Mouse (Mus musculus) cerebellum, adult 2 months (tissue): ENCODE measurements around the gene Zim1. TPM values are rescaled to one million over a fixed set of nuclear protein-coding genes. Genes with fewer than 3 reads are reported as not detected.
A peak's percentile ranks its signal among the peaks of the same experiment; 100 is the strongest.

ENCODE experiments used
- DNase-seq, 2 experiments: peaks; one replicate each; pipeline ENCODE4 v3.0.0; 2021
- H3K27ac ChIP-seq: fragments of 200-500 bp; 2 replicates; pipeline ENCODE4 v1.5.1; 2012; ENCODE audit warnings: low read length, control low read depth, inconsistent platforms; ENCODE audit not compliant: insufficient read depth
- H3K27me3 ChIP-seq: fragments of 200-500 bp; 2 replicates; pipeline ENCODE4 v1.6.1; 2012; ENCODE audit warnings: inconsistent platforms, mild to moderate bottlenecking, low read length, moderate library complexity; ENCODE audit not compliant: control insufficient read depth, insufficient read depth
- H3K4me1 ChIP-seq: fragments of 200-500 bp; 2 replicates; pipeline ENCODE4 v1.6.1; 2011; ENCODE audit warnings: low read length; ENCODE audit not compliant: control insufficient read depth, insufficient read depth
- H3K4me3 ChIP-seq: fragments of 200-500 bp; replicated peaks from 2 replicates; pipeline ENCODE3; 2011; ENCODE audit warnings: mild to moderate bottlenecking, low read depth, low read length, control low read depth; ENCODE audit not compliant: insufficient read depth
- CTCF ChIP-seq: fragments of 200-500 bp; IDR thresholded peaks from 2 replicates; pipeline ENCODE4 v1.5.1; 2011; ENCODE audit warnings: low read depth, mild to moderate bottlenecking, control low read depth, low read length, moderate library complexity, borderline replicate concordance; ENCODE audit not compliant: insufficient read depth
- POLR2A ChIP-seq: fragments of 200-500 bp; IDR thresholded peaks from 2 replicates; pipeline ENCODE4 v1.6.1; 2011; ENCODE audit warnings: low read length, control low read depth, borderline replicate concordance; ENCODE audit not compliant: insufficient read depth
- WGBS: fragments of 180-500 bp; shearing (Covaris S2); methylation state at CpG from one replicate; pipeline ENCODE4 v1.1.7; 2018; 5-methylcytosine and 5-hydroxymethylcytosine counted together
- polyA plus RNA-seq: library from polyadenylated mRNA; depleted of rRNA; stranded (reverse); fragments of >200 nt; gene quantifications from 2 replicates; pipeline ENCODE4 v1.2.3, GENCODE M21; 2012

Gene Zim1
- polyA plus RNA-seq, 1 experiment, result 5.6 TPM

- Histone ChIP-seq H3K4me3 (no peak overlapping the region), H3K27me3 (no peaks in the 10 kb centered on the region), H3K27ac (no peak overlapping the region), H3K4me1 (no peaks in the 10 kb centered on the region)
- WGBS, result 93% methylated on average over 6 of the region's 6 CpGs
- no peak for DNase-seq
- TF ChIP-seq CTCF, result no peak
- TF ChIP-seq POLR2A, result no peak
Measured at GRCm38 (mm10) chr7:6685511-6685910, 10.7 kb downstream of the Zim1 start.

GRCm38 (mm10) chr7:6666726-6667125, 29.5 kb downstream of the Zim1 start:
- Histone ChIP-seq H3K27ac (no peak overlapping the region), H3K4me1 (no peaks in the 10 kb centered on the region), H3K27me3 (no peaks in the 10 kb centered on the region), H3K4me3 (no peak overlapping the region)
- no peak for TF ChIP-seq POLR2A
- 77% methylated on average over 3 of the region's 3 CpGs for WGBS
- no peak for DNase-seq

GRCm38 (mm10) chr7:6663430-6663829, 32.8 kb downstream of the Zim1 start:
- no peak overlapping the region for H3K27ac ChIP-seq
- H3K4me1 ChIP-seq, result no peaks in the 10 kb centered on the region
- TF ChIP-seq CTCF, result no peak
- TF ChIP-seq POLR2A, result no peak
- no peaks in the 10 kb centered on the region for H3K27me3 ChIP-seq
- no peak overlapping the region for H3K4me3 ChIP-seq
- 88% methylated on average over 7 of the region's 7 CpGs for whole genome bisulfite sequencing
- no peak for DNase-seq

GRCm38 (mm10) chr7:6659605-6660004, 36.6 kb downstream of the Zim1 start:
- TF ChIP-seq POLR2A (no peak), CTCF (no peak; the same call in 1 of the 2 replicates)
- Histone ChIP-seq H3K27me3 (no peaks in the 10 kb centered on the region), H3K4me3 (no peak overlapping the region), H3K4me1 (no peaks in the 10 kb centered on the region), H3K27ac (no peak overlapping the region)
- DNase-seq, result peak in 1 of 2 experiments; percentile 17
- 6% methylated on average over 2 of the region's 2 CpGs for WGBS

GRCm38 (mm10) chr7:6658606-6659005, 37.6 kb downstream of the Zim1 start:
- H3K27ac ChIP-seq, result no peak overlapping the region
- no peaks in the 10 kb centered on the region for H3K27me3 ChIP-seq
- no peak overlapping the region for H3K4me3 ChIP-seq
- no peak for DNase-seq
- no peaks in the 10 kb centered on the region for H3K4me1 ChIP-seq
- TF ChIP-seq CTCF (no peak), POLR2A (no peak)
- 93% methylated on average over 7 of the region's 7 CpGs for WGBS

GRCm38 (mm10) chr7:6652151-6652550, 44.1 kb downstream of the Zim1 start:
- 65% methylated on average over 5 of the region's 5 CpGs for WGBS
- no peak for DNase-seq
- TF ChIP-seq CTCF (no peak), POLR2A (no peak)

GRCm38 (mm10) chr7:6651221-6651620, 45.0 kb downstream of the Zim1 start:
- Histone ChIP-seq H3K27ac (no peak overlapping the region), H3K27me3 (no peaks in the 10 kb centered on the region), H3K4me1 (no peaks in the 10 kb centered on the region), H3K4me3 (no peak overlapping the region)
- TF ChIP-seq POLR2A, result no peak
- TF ChIP-seq CTCF, result no peak
- DNase-seq, result no peak
- WGBS, result 73% methylated on average over 7 of the region's 7 CpGs

More at GRCm38 (mm10) chr7:6652151-6652550, 44.1 kb downstream of the Zim1 start:
- no peak overlapping the region for H3K27ac ChIP-seq
- H3K27me3 ChIP-seq, result no peaks in the 10 kb centered on the region
- no peak overlapping the region for H3K4me3 ChIP-seq
- H3K4me1 ChIP-seq, result no peaks in the 10 kb centered on the region

GRCm38 (mm10) chr7:6650526-6650925, 45.7 kb downstream of the Zim1 start:
- Histone ChIP-seq H3K27me3 (no peaks in the 10 kb centered on the region), H3K27ac (no peak overlapping the region), H3K4me1 (no peaks in the 10 kb centered on the region), H3K4me3 (no peak overlapping the region)
- 87% methylated on average over 9 of the region's 9 CpGs for WGBS
- no peak for TF ChIP-seq POLR2A
- TF ChIP-seq CTCF, result no peak
- DNase-seq, result no peak
